Mouse (Mus musculus) myocyte (in vitro differentiated cells): ENCODE results near the gene Slc2a13. TPM values are rescaled to one million over a fixed set of nuclear protein-coding genes. Genes with fewer than 3 reads are reported as not detected.

ENCODE experiments used
- H3K27me3 ChIP-seq: one replicate; pipeline ENCODE4 v1.6.1; 2011; ENCODE audit not compliant: control insufficient read depth, insufficient read depth, insufficient read length
- H3K36me3 ChIP-seq: one replicate; pipeline ENCODE4 v1.6.1; 2011; ENCODE audit not compliant: control insufficient read depth, insufficient read depth
- H3K4me2 ChIP-seq: one replicate; pipeline ENCODE4 v1.6.1; 2011; ENCODE audit warnings: low read depth, control low read depth
- H3K4me3 ChIP-seq: one replicate; pipeline ENCODE4 v1.5.1; 2011; ENCODE audit warnings: mild to moderate bottlenecking, control low read depth, moderate library complexity
- H3K79me2 ChIP-seq: one replicate; pipeline ENCODE4 v1.6.1; 2011; ENCODE audit not compliant: control insufficient read depth, insufficient read depth
- H3ac ChIP-seq: one replicate; pipeline ENCODE4 v1.6.1; 2011; ENCODE audit not compliant: control insufficient read depth, insufficient read length
- CEBPB ChIP-seq: IDR thresholded peaks from 2 replicates; pipeline ENCODE4 v1.6.1; 2011; ENCODE audit warnings: mild to moderate bottlenecking, moderate library complexity; ENCODE audit not compliant: poor library complexity, insufficient read depth, severe bottlenecking
- E2F4 ChIP-seq: IDR thresholded peaks from one replicate; pipeline ENCODE4 v1.6.1; 2011; ENCODE audit warnings: mild to moderate bottlenecking, control low read depth, moderate library complexity; ENCODE audit not compliant: insufficient read depth
- MAX ChIP-seq: IDR thresholded peaks from one replicate; pipeline ENCODE4 v1.6.1; 2011; ENCODE audit warnings: low read depth, mild to moderate bottlenecking, control low read depth
- MYOD1 ChIP-seq, 3 experiments: IDR thresholded peaks; one replicate each; pipeline ENCODE4 v1.6.1; 2011; ENCODE audit warnings: control low read depth in 2 of 3, low read depth in 2 of 3, mild to moderate bottlenecking in 2 of 3, moderate library complexity in 1 of 3; ENCODE audit not compliant: insufficient read length in 2 of 3, control insufficient read depth in 1 of 3
- MYOG ChIP-seq, 3 experiments: IDR thresholded peaks; one replicate each; pipeline ENCODE4 v1.6.1; 2011; ENCODE audit warnings: control low read depth in 2 of 3, low read depth in 2 of 3, mild to moderate bottlenecking in 2 of 3; ENCODE audit not compliant: insufficient read length in 2 of 3, control insufficient read depth in 1 of 3, insufficient read depth in 1 of 3
- POLR2A ChIP-seq: IDR thresholded peaks from one replicate; pipeline ENCODE4 v1.6.1; 2011; ENCODE audit warnings: low read depth, mild to moderate bottlenecking, control low read depth, moderate library complexity; ENCODE audit not compliant: insufficient read length
- POLR2AphosphoS2 ChIP-seq: IDR thresholded peaks from one replicate; pipeline ENCODE4 v1.6.1; 2011; ENCODE audit warnings: low read depth, control low read depth; ENCODE audit not compliant: insufficient read length
- REST ChIP-seq: IDR thresholded peaks from one replicate; pipeline ENCODE4 v1.6.1; 2011; ENCODE audit warnings: mild to moderate bottlenecking, control low read depth, moderate library complexity; ENCODE audit not compliant: insufficient read depth, insufficient read length
- SRF ChIP-seq: IDR thresholded peaks from one replicate; pipeline ENCODE4 v1.6.1; 2011; ENCODE audit warnings: low read depth; ENCODE audit not compliant: control insufficient read depth, insufficient read length
- TCF12 ChIP-seq: IDR thresholded peaks from one replicate; pipeline ENCODE4 v1.6.1; 2011; ENCODE audit warnings: mild to moderate bottlenecking, control low read depth; ENCODE audit not compliant: poor library complexity, insufficient read depth, severe bottlenecking
- TCF3 ChIP-seq: IDR thresholded peaks from one replicate; pipeline ENCODE4 v1.6.1; 2011; ENCODE audit warnings: low read depth, control low read depth; ENCODE audit not compliant: insufficient read length
- USF1 ChIP-seq: IDR thresholded peaks from one replicate; pipeline ENCODE4 v1.6.1; 2011; ENCODE audit warnings: low read depth, mild to moderate bottlenecking, control low read depth, moderate library complexity
- polyA plus RNA-seq: library from polyadenylated mRNA; unstranded; fragments of >200 nt; fragmentation: generic; extraction: Trizol; gene quantifications from one replicate; pipeline ENCODE4 v1.2.1, GENCODE M21; 2012; ENCODE audit warnings: missing spikeins

Gene Slc2a13
- polyA plus RNA-seq, 1 experiment: 0.62 TPM

GRCm38 (mm10) chr15:91608811-91609210, 35.8 kb upstream of the Slc2a13 start:
- Histone ChIP-seq H3K4me3 (no peak overlapping the region), H3K27me3 (no peaks in the 10 kb centered on the region), H3K79me2 (no peaks in the 10 kb centered on the region), H3ac (no peak overlapping the region), H3K4me2 (no peak overlapping the region), H3K36me3 (no peaks in the 10 kb centered on the region)
- TF ChIP-seq TCF12 (no peak), POLR2AphosphoS2 (no peak), TCF3 (no peak), SRF (no peak), REST (no peak), CEBPB (no peak), MYOG (IDR thresholded peaks at IDR 0.05; ENCODE audit: control insufficient read depth in 1 of 3, insufficient read depth in 1 of 3, insufficient read length in 2 of 3, low read depth in 2 of 3) (no peak), POLR2A (no peak), USF1 (no peak), MAX (no peak), MYOD1 (IDR thresholded peaks at IDR 0.05; ENCODE audit: control insufficient read depth in 1 of 3, insufficient read length in 2 of 3, low read depth in 2 of 3) (no peak), E2F4 (no peak)

GRCm38 (mm10) chr15:91601197-91601596, 28.1 kb upstream of the Slc2a13 start:
- H3K79me2 ChIP-seq: no peaks in the 10 kb centered on the region
- H3K4me2 ChIP-seq: no peak overlapping the region
- H3K4me3 ChIP-seq: no peak overlapping the region
- no peak overlapping the region for H3ac ChIP-seq
- H3K36me3 ChIP-seq: no peaks in the 10 kb centered on the region
- TF ChIP-seq MYOG (IDR thresholded peaks at IDR 0.05; ENCODE audit: control insufficient read depth in 1 of 3, insufficient read depth in 1 of 3, insufficient read length in 2 of 3, low read depth in 2 of 3): no peak
- no peak for TF ChIP-seq POLR2A
- TF ChIP-seq POLR2AphosphoS2: no peak
- no peak for TF ChIP-seq TCF12
- no peak for TF ChIP-seq MAX
- TF ChIP-seq MYOD1 (IDR thresholded peaks at IDR 0.05; ENCODE audit: control insufficient read depth in 1 of 3, insufficient read length in 2 of 3, low read depth in 2 of 3): no peak
- TF ChIP-seq REST: no peak
- TF ChIP-seq SRF: no peak
- TF ChIP-seq TCF3: no peak
- TF ChIP-seq CEBPB: no peak
- no peaks in the 10 kb centered on the region for H3K27me3 ChIP-seq

GRCm38 (mm10) chr15:91597290-91597689, 24.2 kb upstream of the Slc2a13 start:
- no peak for TF ChIP-seq SRF
- TF ChIP-seq MAX: no peak
- no peak for TF ChIP-seq MYOG (IDR thresholded peaks at IDR 0.05; ENCODE audit: control insufficient read depth in 1 of 3, insufficient read depth in 1 of 3, insufficient read length in 2 of 3, low read depth in 2 of 3)
- no peak for TF ChIP-seq E2F4
- no peak for TF ChIP-seq MYOD1 (IDR thresholded peaks at IDR 0.05; ENCODE audit: control insufficient read depth in 1 of 3, insufficient read length in 2 of 3, low read depth in 2 of 3)
- TF ChIP-seq CEBPB: no peak
- Histone ChIP-seq H3K4me2 (no peak overlapping the region), H3K79me2 (no peaks in the 10 kb centered on the region), H3K36me3 (no peaks in the 10 kb centered on the region), H3K4me3 (no peak overlapping the region), H3K27me3 (no peaks in the 10 kb centered on the region), H3ac (no peak overlapping the region)

- H3K4me3 ChIP-seq: no peak overlapping the region
- no peaks in the 10 kb centered on the region for H3K36me3 ChIP-seq
- no peak for TF ChIP-seq MYOD1 (IDR thresholded peaks at IDR 0.05; ENCODE audit: control insufficient read depth in 1 of 3, insufficient read length in 2 of 3, low read depth in 2 of 3)
- TF ChIP-seq E2F4: no peak
- no peak for TF ChIP-seq REST
- TF ChIP-seq USF1: no peak
- TF ChIP-seq POLR2A: no peak
- TF ChIP-seq POLR2AphosphoS2: no peak
- TF ChIP-seq TCF12: no peak
- no peak for TF ChIP-seq TCF3
- TF ChIP-seq CEBPB: no peak
- no peak for TF ChIP-seq SRF
- H3K4me2 ChIP-seq: peak overlapping the region; percentile 70
- no peaks in the 10 kb centered on the region for H3K27me3 ChIP-seq
- H3ac ChIP-seq: no peak overlapping the region
- H3K79me2 ChIP-seq: no peaks in the 10 kb centered on the region
Observed at GRCm38 (mm10) chr15:91574492-91574891, 1.4 kb upstream of the Slc2a13 start.

- TF ChIP-seq POLR2AphosphoS2: no peak
- TF ChIP-seq E2F4: no peak
- peak in 1 of 3 experiments; percentile 48 for TF ChIP-seq MYOD1 (IDR thresholded peaks at IDR 0.05; ENCODE audit: control insufficient read depth in 1 of 3, insufficient read length in 2 of 3, low read depth in 2 of 3)
- no peak for TF ChIP-seq POLR2A
- no peak for TF ChIP-seq MAX
- TF ChIP-seq REST: peak; percentile 56
- TF ChIP-seq MYOG (IDR thresholded peaks at IDR 0.05; ENCODE audit: control insufficient read depth in 1 of 3, insufficient read depth in 1 of 3, insufficient read length in 2 of 3, low read depth in 2 of 3): peak in 1 of 3 experiments; percentile 50
- TF ChIP-seq SRF: no peak
- peak overlapping the region; percentile 70 for H3K4me2 ChIP-seq
- no peaks in the 10 kb centered on the region for H3K79me2 ChIP-seq
- no peaks in the 10 kb centered on the region for H3K36me3 ChIP-seq
- peak overlapping the region; percentile 93 for H3ac ChIP-seq
- H3K4me3 ChIP-seq: peak overlapping the region; percentile 22
- no peaks in the 10 kb centered on the region for H3K27me3 ChIP-seq
Observed at GRCm38 (mm10) chr15:91572421-91573069, 516 bp downstream of the Slc2a13 start.
